Mouse (Mus musculus): ENCODE data around the gene Tmem87b.

- no peak for TF ChIP-seq GATA1 (IDR thresholded peaks at IDR 0.05; ENCODE audit: borderline replicate concordance, low read length)
- no peak for TF ChIP-seq FLI1 (IDR thresholded peaks at IDR 0.05; ENCODE audit: low read length)
Observed at GRCm38 (mm10) chr2:128838611-128839010, 20.7 kb downstream of the Tmem87b start.

All from megakaryocyte, embryonic 14.5 days (primary cell).